8 mouse cellular contexts compared by ENCODE assay signal in the genomic region with DNA sequence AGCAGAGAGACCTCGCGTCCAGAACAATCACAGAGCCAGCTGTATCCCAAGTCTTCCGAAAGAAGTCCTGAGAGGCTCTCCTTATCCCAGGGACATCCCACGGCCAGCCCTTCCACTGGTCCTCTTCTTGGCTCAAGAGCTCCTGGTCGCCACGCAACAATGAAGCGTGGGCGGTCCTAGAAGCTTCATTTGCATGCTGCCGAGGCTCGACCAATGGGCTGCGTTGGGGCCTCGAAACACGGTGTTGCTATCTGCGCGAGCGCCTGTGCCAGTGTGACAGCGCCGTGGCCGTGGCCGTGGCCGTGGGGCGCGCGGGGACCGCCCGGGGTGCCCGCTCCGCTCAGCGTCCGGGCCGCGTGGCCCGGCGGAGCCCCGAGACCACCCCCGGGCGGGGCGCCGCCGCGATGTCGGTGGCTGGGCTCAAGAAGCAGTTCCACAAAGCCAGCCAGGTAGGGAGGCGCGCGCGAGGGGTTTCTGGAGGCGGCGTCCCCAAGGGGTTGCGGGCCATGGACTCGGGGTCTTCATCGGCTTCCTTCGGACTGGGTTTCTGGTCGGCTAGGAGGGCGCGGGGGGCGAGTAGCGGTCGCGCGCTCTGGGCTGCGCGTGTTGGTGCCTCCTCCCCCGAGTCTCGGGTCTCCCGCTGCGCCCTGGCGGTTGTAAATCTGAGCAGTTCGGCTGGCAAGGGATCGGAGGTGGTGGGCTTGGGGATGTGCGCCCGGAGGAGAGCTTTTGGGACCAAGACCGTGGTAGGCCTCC. TPM values are rescaled to one million over a fixed set of nuclear protein-coding genes. Genes with fewer than 3 reads are reported as not detected.
DNase-seq lines count a peak whose midpoint lies in the region; ATAC-seq and TF ChIP-seq lines count a peak whose summit lies in the region.

No protein-coding gene starts in this region.

- no peaks in the 10 kb centered on the region for H3K4me1 ChIP-seq in cerebellum, adult 2 months (ENCODE audit: control insufficient read depth, insufficient read depth, low read length)
- H3K4me1 ChIP-seq in liver, embryonic 16.5 days (ENCODE audit: control insufficient read depth, low read depth, low read length) = no peaks in the 10 kb centered on the region
- H3K4me1 ChIP-seq in neural tube, embryonic 14.5 days (ENCODE audit: control insufficient read depth, insufficient read depth, low read length) = no peaks in the 10 kb centered on the region

- H3K36me3 ChIP-seq in liver, embryonic 16.5 days (ENCODE audit: control insufficient read depth, insufficient read depth) = no peaks in the 10 kb centered on the region
- H3K36me3 ChIP-seq in neural tube, embryonic 14.5 days (ENCODE audit: control insufficient read depth, insufficient read depth, low read length) = no peaks in the 10 kb centered on the region

- no peaks in the 10 kb centered on the region; the same call in 1 of the 2 replicates for H3K27me3 ChIP-seq in cerebellum, adult 2 months (ENCODE audit: control insufficient read depth, insufficient read depth, low read length)
- H3K27me3 ChIP-seq in liver, embryonic 16.5 days (ENCODE audit: control insufficient read depth, insufficient read depth, low read depth, low read length) = peaks cover 20% of the 10 kb centered on the region
- no peaks in the 10 kb centered on the region; the same call in none of the 2 replicates for H3K27me3 ChIP-seq in neural tube, embryonic 14.5 days (ENCODE audit: control insufficient read depth, insufficient read depth, low read length)

- under 1% methylated on average over 72 of the region's 72 CpGs for WGBS in cerebellum, adult 2 months
- 1% methylated on average over 72 of the region's 72 CpGs for whole genome bisulfite sequencing in liver, embryonic 16.5 days (ENCODE audit: insufficient replicate concordance)
- under 1% methylated on average over 72 of the region's 72 CpGs for WGBS in neural tube, embryonic 14.5 days

- peak; percentile 82 for DNase-seq in Muller cell, postnatal 12 days (ENCODE audit: inconsistent ontology term)
- peak; percentile 79 to 88 for DNase-seq in cerebellum, adult 2 months
- peak; percentile 84 for DNase-seq in forelimb bud, embryonic 11.5 days (ENCODE audit: low read depth, low spot score)
- peak; percentile 83 for DNase-seq in heart, postnatal 4 days
- DNase-seq in layer of hippocampus, adult 11-12 months (ENCODE audit: low spot score) = peak; percentile 92
- DNase-seq in thymus, postnatal 0 days (ENCODE audit: low spot score) = peak; percentile 75

- H3K27ac ChIP-seq in cerebellum, adult 2 months (ENCODE audit: insufficient read depth, low read length) = no peak overlapping the region
- H3K27ac ChIP-seq in liver, embryonic 16.5 days (ENCODE audit: low read length) = no peak overlapping the region
- H3K27ac ChIP-seq in neural tube, embryonic 14.5 days (ENCODE audit: low read depth, low read length) = peak overlapping the region; percentile 70; the same call in 1 of the 2 replicates

- TF ChIP-seq POLR2A in cerebellum, adult 2 months (IDR thresholded peaks at IDR 0.05; ENCODE audit: borderline replicate concordance, insufficient read depth, low read length) = no peak

- H3K9me3 ChIP-seq in liver, embryonic 16.5 days (replicated peaks; ENCODE audit: control insufficient read depth, low read length) = no peaks in the 10 kb centered on the region
- no peaks in the 10 kb centered on the region for H3K9me3 ChIP-seq in neural tube, embryonic 14.5 days (ENCODE audit: control insufficient read depth, low read length)

- peak overlapping the region; percentile 71 for H3K4me2 ChIP-seq in liver, embryonic 16.5 days (ENCODE audit: low read depth, low read length)
- peak overlapping the region; percentile 72 for H3K4me2 ChIP-seq in neural tube, embryonic 14.5 days (ENCODE audit: low read depth, low read length)

- TF ChIP-seq CTCF in cerebellum, adult 2 months (IDR thresholded peaks at IDR 0.05; ENCODE audit: borderline replicate concordance, insufficient read depth, low read depth, low read length) = no peak

- H3K9ac ChIP-seq in liver, embryonic 16.5 days (ENCODE audit: low read depth, low read length) = no peak overlapping the region
- H3K9ac ChIP-seq in neural tube, embryonic 14.5 days (replicated peaks; ENCODE audit: low read depth, low read length) = peak overlapping the region; percentile 86

- peak; percentile 71 for ATAC-seq in liver, embryonic 16.5 days (ENCODE audit: low read depth)
- peak; percentile 99 for ATAC-seq in neural tube, embryonic 14.5 days (ENCODE audit: low read depth)

- peak overlapping the region; percentile 47 for H3K4me3 ChIP-seq in cerebellum, adult 2 months (replicated peaks; ENCODE audit: insufficient read depth, low read depth, low read length)
- peak overlapping the region; percentile 50 for H3K4me3 ChIP-seq in liver, embryonic 16.5 days (ENCODE audit: low read depth, low read length)
- H3K4me3 ChIP-seq in neural tube, embryonic 14.5 days (ENCODE audit: low read depth, low read length) = peak overlapping the region; percentile 86

RNA-seq across cellular contexts. Expression of a gene that starts 1.1 kb away (rescaled TPM):
- 24.1 and 28.4 TPM in 2 replicates for polyA plus RNA-seq in cerebellum, adult 2 months (2012; rRNA removed)
- total RNA-seq in heart, postnatal 4 days (2021) = 1 to 10 TPM; 1.9 to 2.9 TPM
- polyA plus RNA-seq in liver, embryonic 16.5 days (2015; fragmentation: Nextera tagmentation; extraction: Ambion mirVana) = 0.16 and 0.19 TPM in 2 replicates
- 79.8 and 93.8 TPM in 2 replicates for polyA plus RNA-seq in neural tube, embryonic 14.5 days (2014; fragmentation: Nextera tagmentation; extraction: Ambion mirVana)
- 4.1 and 5.5 TPM in 2 replicates for polyA plus RNA-seq in thymus, postnatal 0 days (2015; fragmentation: Nextera tagmentation; extraction: Ambion mirVana)
